Mouse (Mus musculus): ENCODE results near the gene Castor1.

DNA sequence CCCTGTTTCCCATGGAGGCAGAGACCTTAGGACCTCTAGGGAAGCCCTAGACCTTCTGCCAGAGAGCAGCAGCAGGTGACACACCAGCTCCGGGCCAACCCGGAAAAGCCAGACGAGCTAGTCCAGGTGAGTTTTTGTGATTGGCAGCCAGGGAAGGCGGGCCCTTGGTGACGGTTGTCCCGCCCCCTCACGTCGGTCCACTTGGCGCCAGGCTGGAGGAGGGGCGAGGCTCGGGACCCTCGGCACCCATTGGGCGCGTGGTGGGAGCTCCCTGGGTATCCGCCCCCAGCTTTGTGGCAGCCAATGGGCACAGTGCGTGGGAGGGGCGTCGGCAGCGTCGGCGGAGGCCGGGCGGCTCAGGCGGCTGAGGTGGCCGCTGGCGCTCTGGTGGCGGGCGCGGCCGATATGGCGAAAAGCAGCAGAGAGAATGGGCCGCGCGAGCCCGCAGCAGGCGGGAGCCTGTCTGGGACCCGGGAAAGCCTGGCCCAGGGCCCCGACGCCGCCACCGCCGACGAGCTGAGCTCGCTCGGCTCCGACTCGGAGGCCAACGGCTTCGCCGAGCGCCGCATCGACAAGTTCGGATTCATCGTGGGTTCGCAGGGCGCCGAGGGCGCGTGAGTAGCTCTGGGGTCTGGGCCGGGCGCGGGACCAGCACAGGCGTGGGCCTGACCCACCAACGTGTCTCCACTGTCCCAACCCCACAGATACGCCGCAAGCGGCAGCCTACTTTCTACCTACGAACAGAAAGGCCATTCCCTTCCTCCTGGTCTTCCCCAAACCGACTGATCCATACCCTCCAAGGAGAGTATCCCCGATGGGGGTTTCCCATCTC is 31.3 kb upstream of the Castor1 start, which contains the start of gene Tbc1d10a:
- no peak for TF ChIP-seq CTCF (IDR thresholded peaks at IDR 0.05; ENCODE audit: low read depth)
- no peak for TF ChIP-seq EP300 (IDR thresholded peaks at IDR 0.05; ENCODE audit: low read depth)
